Mouse (Mus musculus): ENCODE data around the gene Pdgfra. TPM values are rescaled to one million over a fixed set of nuclear protein-coding genes. Genes with fewer than 3 reads are reported as not detected.

Gene Pdgfra
- polyA plus RNA-seq, 1 experiment from 2014 or later: 53.6 TPM

GRCm38 (mm10) chr5:75214929-75215328, 62.8 kb downstream of the Pdgfra start:
- no peak overlapping the region for H3K27ac ChIP-seq (ENCODE audit: low read length)
- no peak overlapping the region for H3K4me2 ChIP-seq (ENCODE audit: low read depth, low read length)
- WGBS: 80% methylated on average over 7 of the region's 7 CpGs
- no peaks in the 10 kb centered on the region for H3K27me3 ChIP-seq (ENCODE audit: control insufficient read depth, insufficient read depth, low read depth, low read length)
- H3K4me3 ChIP-seq (ENCODE audit: low read length): no peak overlapping the region
- no peak for ATAC-seq (ENCODE audit: low read depth)
- no peaks in the 10 kb centered on the region for H3K9me3 ChIP-seq (ENCODE audit: control insufficient read depth, low read length)
- H3K9ac ChIP-seq (ENCODE audit: low read length): no peak overlapping the region
- H3K36me3 ChIP-seq (ENCODE audit: control insufficient read depth, insufficient read depth, low read length): no peaks in the 10 kb centered on the region
- H3K4me1 ChIP-seq (replicated peaks; ENCODE audit: control insufficient read depth, insufficient read depth, low read length): no peaks in the 10 kb centered on the region; the same call in 1 of the 2 replicates

- H3K27ac ChIP-seq (ENCODE audit: low read length): no peak overlapping the region
- WGBS: 75% methylated on average over 7 of the region's 7 CpGs
- no peaks in the 10 kb centered on the region for H3K4me1 ChIP-seq (replicated peaks; ENCODE audit: control insufficient read depth, insufficient read depth, low read length)
- no peak overlapping the region for H3K4me3 ChIP-seq (ENCODE audit: low read length)
- H3K27me3 ChIP-seq (ENCODE audit: control insufficient read depth, insufficient read depth, low read depth, low read length): no peaks in the 10 kb centered on the region
- no peaks in the 10 kb centered on the region for H3K36me3 ChIP-seq (ENCODE audit: control insufficient read depth, insufficient read depth, low read length)
- H3K4me2 ChIP-seq (ENCODE audit: low read depth, low read length): no peak overlapping the region
- ATAC-seq (ENCODE audit: low read depth): no peak
- H3K9ac ChIP-seq (ENCODE audit: low read length): no peak overlapping the region
- H3K9me3 ChIP-seq (ENCODE audit: control insufficient read depth, low read length): no peaks in the 10 kb centered on the region
Observed at GRCm38 (mm10) chr5:75215678-75216256, 63.7 kb downstream of the Pdgfra start.

GRCm38 (mm10) chr5:75221610-75222009, 69.5 kb downstream of the Pdgfra start:
- H3K9me3 ChIP-seq (ENCODE audit: control insufficient read depth, low read length): no peaks in the 10 kb centered on the region
- H3K4me1 ChIP-seq (replicated peaks; ENCODE audit: control insufficient read depth, insufficient read depth, low read length): no peaks in the 10 kb centered on the region
- H3K4me3 ChIP-seq (ENCODE audit: low read length): no peak overlapping the region
- H3K9ac ChIP-seq (ENCODE audit: low read length): no peak overlapping the region
- no peak overlapping the region for H3K27ac ChIP-seq (ENCODE audit: low read length)
- H3K27me3 ChIP-seq (ENCODE audit: control insufficient read depth, insufficient read depth, low read depth, low read length): no peaks in the 10 kb centered on the region
- no peaks in the 10 kb centered on the region for H3K36me3 ChIP-seq (ENCODE audit: control insufficient read depth, insufficient read depth, low read length)
- ATAC-seq (ENCODE audit: low read depth): no peak
- no peak overlapping the region for H3K4me2 ChIP-seq (ENCODE audit: low read depth, low read length)
- 69% methylated on average over 10 of the region's 10 CpGs for WGBS

- Histone ChIP-seq H3K9ac (ENCODE audit: low read length) (no peak overlapping the region), H3K27me3 (ENCODE audit: control insufficient read depth, insufficient read depth, low read depth, low read length) (no peaks in the 10 kb centered on the region), H3K4me2 (ENCODE audit: low read depth, low read length) (no peak overlapping the region), H3K27ac (ENCODE audit: low read length) (no peak overlapping the region), H3K4me1 (replicated peaks; ENCODE audit: control insufficient read depth, insufficient read depth, low read length) (no peaks in the 10 kb centered on the region), H3K4me3 (ENCODE audit: low read length) (no peak overlapping the region), H3K9me3 (ENCODE audit: control insufficient read depth, low read length) (no peaks in the 10 kb centered on the region), H3K36me3 (ENCODE audit: control insufficient read depth, insufficient read depth, low read length) (no peaks in the 10 kb centered on the region)
- no peak for ATAC-seq (ENCODE audit: low read depth)
- WGBS: 67% methylated on average over 10 of the region's 10 CpGs
Observed at GRCm38 (mm10) chr5:75222491-75223265, 70.6 kb downstream of the Pdgfra start.

- Histone ChIP-seq H3K4me2 (ENCODE audit: low read depth, low read length) (no peak overlapping the region), H3K9me3 (ENCODE audit: control insufficient read depth, low read length) (no peaks in the 10 kb centered on the region), H3K27ac (ENCODE audit: low read length) (peak overlapping the region; percentile 29), H3K4me3 (ENCODE audit: low read length) (no peak overlapping the region), H3K27me3 (ENCODE audit: control insufficient read depth, insufficient read depth, low read depth, low read length) (no peaks in the 10 kb centered on the region), H3K36me3 (ENCODE audit: control insufficient read depth, insufficient read depth, low read length) (no peaks in the 10 kb centered on the region), H3K4me1 (replicated peaks; ENCODE audit: control insufficient read depth, insufficient read depth, low read length) (no peaks in the 10 kb centered on the region), H3K9ac (ENCODE audit: low read length) (no peak overlapping the region)
- 26% methylated on average over 2 of the region's 2 CpGs for WGBS
- ATAC-seq (ENCODE audit: low read depth): no peak
Observed at GRCm38 (mm10) chr5:75238363-75238762, 86.3 kb downstream of the Pdgfra start.

GRCm38 (mm10) chr5:75238928-75239777, 87.1 kb downstream of the Pdgfra start:
- Histone ChIP-seq H3K36me3 (ENCODE audit: control insufficient read depth, insufficient read depth, low read length) (no peaks in the 10 kb centered on the region), H3K27me3 (ENCODE audit: control insufficient read depth, insufficient read depth, low read depth, low read length) (no peaks in the 10 kb centered on the region), H3K4me1 (replicated peaks; ENCODE audit: control insufficient read depth, insufficient read depth, low read length) (no peaks in the 10 kb centered on the region), H3K9me3 (ENCODE audit: control insufficient read depth, low read length) (no peaks in the 10 kb centered on the region), H3K4me2 (ENCODE audit: low read depth, low read length) (no peak overlapping the region), H3K27ac (ENCODE audit: low read length) (peak overlapping the region; percentile 29), H3K9ac (ENCODE audit: low read length) (no peak overlapping the region), H3K4me3 (ENCODE audit: low read length) (no peak overlapping the region)
- peak; percentile 62 for ATAC-seq (ENCODE audit: low read depth)
- WGBS: 46% methylated on average over 15 of the region's 15 CpGs

- WGBS: 47% methylated on average over 25 of the region's 25 CpGs
- no peak overlapping the region for H3K27ac ChIP-seq (ENCODE audit: low read length)
- no peak overlapping the region for H3K9ac ChIP-seq (ENCODE audit: low read length)
- H3K4me3 ChIP-seq (ENCODE audit: low read length): no peak overlapping the region
- no peaks in the 10 kb centered on the region for H3K9me3 ChIP-seq (ENCODE audit: control insufficient read depth, low read length)
- no peaks in the 10 kb centered on the region for H3K36me3 ChIP-seq (ENCODE audit: control insufficient read depth, insufficient read depth, low read length)
- no peaks in the 10 kb centered on the region for H3K4me1 ChIP-seq (replicated peaks; ENCODE audit: control insufficient read depth, insufficient read depth, low read length)
- H3K27me3 ChIP-seq (ENCODE audit: control insufficient read depth, insufficient read depth, low read depth, low read length): no peaks in the 10 kb centered on the region
- H3K4me2 ChIP-seq (ENCODE audit: low read depth, low read length): no peak overlapping the region
- ATAC-seq (ENCODE audit: low read depth): no peak
Observed at GRCm38 (mm10) chr5:75247070-75247740, 95.1 kb downstream of the Pdgfra start.

Measured in lung, embryonic 16.5 days (tissue).